ENCODE assay signal across 24 mouse cellular contexts in the genomic region with DNA sequence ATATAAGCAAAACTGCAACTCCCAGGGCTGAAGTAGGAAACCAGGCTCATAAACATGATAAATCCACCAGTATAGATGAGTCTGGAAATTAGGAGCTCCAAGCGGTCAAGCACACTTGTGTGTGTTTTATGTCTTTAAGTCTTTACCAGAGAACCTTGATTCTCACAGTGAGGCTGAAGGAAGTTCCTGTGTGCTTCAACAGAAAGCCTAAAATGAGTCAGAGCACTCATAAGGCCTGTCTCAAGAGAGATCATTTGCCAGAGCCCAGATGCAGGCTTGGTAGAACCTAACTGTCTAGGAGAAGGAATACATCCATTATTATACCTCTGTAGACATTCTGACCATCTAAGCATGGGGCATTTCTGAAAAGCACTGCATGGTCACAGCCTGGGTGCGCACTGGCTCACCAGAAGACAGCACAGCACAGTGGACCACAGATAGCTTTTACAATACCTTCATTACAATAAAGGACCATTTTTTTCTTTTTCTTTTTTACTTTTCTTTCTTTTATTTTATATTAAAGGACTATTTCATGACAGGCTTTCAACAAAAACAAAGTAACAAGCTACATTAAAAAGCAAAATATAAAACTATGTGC. TPM values are rescaled to one million over a fixed set of nuclear protein-coding genes. Genes with fewer than 3 reads are reported as not detected.
DNase-seq lines count a peak whose midpoint lies in the region; ATAC-seq and TF ChIP-seq lines count a peak whose summit lies in the region.
"Had no signal": no experiment of that assay in that cellular context is flagged by ENCODE, and none has a peak within 500 bp of the region (broad histone marks: within the 10 kb centered on the region; RNA-seq: fewer than 3 reads in every experiment).

No protein-coding gene starts in this region.

- 98% methylated on average over 2 of the region's 2 CpGs for WGBS in lung, adult 2 months

- peak; percentile 53 for DNase-seq in A20 (ENCODE audit: low read depth, low spot score)
- DNase-seq in left cerebral cortex, postnatal 4 days = no peak
- no peak for DNase-seq in lung, adult 2 months
- no peak for DNase-seq in T-cell, adult 2 months (ENCODE audit: low spot score)
- DNase-seq: adrenal gland, adult 8-10 months; adrenal gland, postnatal 25 days; cerebellum, adult 18-20 months; cerebellum, adult 9-10 months; cerebellum, postnatal 14 days; gastrocnemius, postnatal 10 days; gastrocnemius, postnatal 36 days; heart, adult 2 months; heart, postnatal 14 days; heart, postnatal 4 days; kidney, adult 11 months had no signal

- no peak for TF ChIP-seq CTCF in lung, adult 2 months (IDR thresholded peaks at IDR 0.05; ENCODE audit: insufficient read depth, low read length)

- intact Hi-C loops in left cerebral cortex, postnatal 4 days (cut with DNase I) = no loop called here

- no peak overlapping the region for H3K4me3 ChIP-seq in lung, adult 2 months (replicated peaks; ENCODE audit: extremely low read depth, low read depth, low read length)
- H3K4me3 ChIP-seq: forebrain, embryonic 10.5 days; forebrain, embryonic 13.5 days; heart, adult 2 months; heart, embryonic 10.5 days; heart, embryonic 13.5 days; intestine, embryonic 15.5 days had no signal

- no peaks in the 10 kb centered on the region for H3K4me1 ChIP-seq in lung, adult 2 months (ENCODE audit: control insufficient read depth, insufficient read depth, low read length)
- H3K4me1 ChIP-seq: forebrain, embryonic 10.5 days; forebrain, embryonic 13.5 days; heart, embryonic 10.5 days; heart, embryonic 13.5 days; intestine, embryonic 15.5 days had no signal

- no peak for TF ChIP-seq POLR2A in lung, adult 2 months (IDR thresholded peaks at IDR 0.05; ENCODE audit: borderline replicate concordance, extremely low read depth, low read depth, low read length)

- ATAC-seq in CD4-positive, CD25-positive, alpha-beta regulatory T cell, adult 4 months = peak; percentile 52
- peak; percentile 30 for ATAC-seq in activated CD4-positive, CD25-positive, alpha-beta regulatory T cell, adult 4 months
- ATAC-seq: forebrain, embryonic 13.5 days; forebrain, embryonic 16.5 days; hindbrain, postnatal 0 days; intestine, embryonic 15.5 days had no signal

RNA-seq across cellular contexts. Expression of gene Ercc6l2, which starts 22.7 kb away (rescaled TPM):
- polyA plus RNA-seq in CD4-positive, CD25-positive, alpha-beta regulatory T cell, adult 4 months (2017; shearing (Covaris generic)) = 10 to 100 TPM; 19.2 to 20.9 TPM
- polyA plus RNA-seq in activated CD4-positive, CD25-positive, alpha-beta regulatory T cell, adult 4 months (2017; shearing (Covaris generic)) = 10 to 100 TPM; 15.7 to 17.3 TPM
- total RNA-seq in left cerebral cortex, postnatal 4 days (2021) = 10 to 100 TPM; 18.6 to 20.7 TPM
- 3.8 and 4.2 TPM in 2 replicates for polyA plus RNA-seq in lung, adult 2 months (2012; rRNA removed)
